Mouse (Mus musculus): ENCODE data around the gene Rab4a.

GRCm38 (mm10) chr8:123872048-123872447, 66.3 kb downstream of the Rab4a start:
- TF ChIP-seq CTCF (IDR thresholded peaks at IDR 0.05; ENCODE audit: control insufficient read depth, insufficient read depth, insufficient replicate concordance, low read depth, low read length), result no peak
- no peak for TF ChIP-seq POLR2A (IDR thresholded peaks at IDR 0.05; ENCODE audit: control insufficient read depth, low read depth, low read length)
